Mouse (Mus musculus): ENCODE measurements around the gene Farp1. TPM values are rescaled to one million over a fixed set of nuclear protein-coding genes. Genes with fewer than 3 reads are reported as not detected.

Farp1 gene
- total and polyA plus RNA-seq, 3 experiments: 0.01 to 0.27 TPM; not detected in 1

DNA sequence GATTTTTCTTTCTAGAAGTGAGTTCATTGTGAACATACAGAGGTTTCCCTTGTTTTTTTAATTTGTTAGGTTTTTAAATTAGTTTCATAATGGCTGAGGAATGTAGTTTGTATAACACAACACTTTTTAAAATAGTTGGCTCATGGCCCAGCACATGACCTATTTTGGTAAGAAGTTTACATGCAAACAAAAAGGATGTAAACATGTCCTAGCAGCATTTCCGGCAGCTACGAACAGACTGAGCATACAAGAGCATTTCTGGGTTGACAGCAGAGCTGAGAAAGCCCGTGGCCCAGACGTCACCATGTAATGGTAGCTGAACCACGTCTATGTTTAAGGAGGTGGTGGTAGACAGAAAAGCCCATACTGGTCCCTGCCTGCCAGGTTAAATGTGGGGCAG is 180.8 kb downstream of the Farp1 start:
- Histone ChIP-seq H3K9me3 (replicated peaks) (peaks cover 28% of the 10 kb centered on the region), H3K27me3 (ENCODE audit: insufficient read depth, low read length) (no peaks in the 10 kb centered on the region), H3K4me1 (ENCODE audit: insufficient read depth, low read depth, low read length) (no peaks in the 10 kb centered on the region), H3K4me3 (ENCODE audit: low read depth, low read length) (no peak overlapping the region), H3K36me3 (replicated peaks) (no peaks in the 10 kb centered on the region)
- ATAC-seq (ENCODE audit: extremely low read depth, insufficient number of reproducible peaks, low FRiP score, poor library complexity, severe bottlenecking): no peak
- TF ChIP-seq GATA1 (IDR thresholded peaks at IDR 0.05; ENCODE audit: borderline replicate concordance, low read length): no peak
- no peak for TF ChIP-seq TAL1 (conservative IDR thresholded peaks at IDR 0.05; ENCODE audit: low read depth, low read length)
- no peak for TF ChIP-seq POLR2AphosphoS5 (IDR thresholded peaks at IDR 0.05; ENCODE audit: insufficient replicate concordance, low read depth, low read length)
- TF ChIP-seq CTCF (IDR thresholded peaks at IDR 0.05; ENCODE audit: low read depth, low read length): no peak
- TF ChIP-seq GATA2 (IDR thresholded peaks at IDR 0.05; ENCODE audit: borderline replicate concordance, low read depth, low read length): no peak
- no peak for DNase-seq (ENCODE audit: low spot score)

DNA sequence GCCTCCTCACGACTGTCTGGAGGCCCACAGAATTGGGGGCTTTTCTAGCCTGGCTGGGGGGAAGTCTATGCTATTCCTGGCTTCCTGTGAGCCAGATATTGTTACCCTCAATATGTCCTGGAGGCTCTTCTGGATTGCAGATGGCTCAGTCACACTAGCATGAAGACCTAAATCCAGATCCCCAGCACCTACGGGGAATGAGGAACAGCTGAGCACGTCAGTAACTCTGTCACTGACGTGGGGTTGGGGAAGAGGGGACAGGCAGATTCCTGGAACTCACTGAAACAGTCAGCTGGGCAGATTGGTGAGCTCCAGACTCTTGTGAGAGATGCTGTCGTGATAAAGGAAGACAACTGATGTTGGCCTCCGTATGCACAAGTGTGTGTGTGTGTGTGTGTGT is 181.7 kb downstream of the Farp1 start:
- Histone ChIP-seq H3K9me3 (replicated peaks) (peaks cover 34% of the 10 kb centered on the region), H3K4me3 (ENCODE audit: low read depth, low read length) (no peak overlapping the region), H3K36me3 (replicated peaks) (no peaks in the 10 kb centered on the region), H3K4me1 (ENCODE audit: insufficient read depth, low read depth, low read length) (no peaks in the 10 kb centered on the region), H3K27me3 (ENCODE audit: insufficient read depth, low read length) (no peaks in the 10 kb centered on the region)
- DNase-seq (ENCODE audit: low spot score) (no peak), ATAC-seq (ENCODE audit: extremely low read depth, insufficient number of reproducible peaks, low FRiP score, poor library complexity, severe bottlenecking) (no peak)
- TF ChIP-seq CTCF (IDR thresholded peaks at IDR 0.05; ENCODE audit: low read depth, low read length) (no peak), GATA2 (IDR thresholded peaks at IDR 0.05; ENCODE audit: borderline replicate concordance, low read depth, low read length) (no peak), POLR2AphosphoS5 (IDR thresholded peaks at IDR 0.05; ENCODE audit: insufficient replicate concordance, low read depth, low read length) (no peak), TAL1 (conservative IDR thresholded peaks at IDR 0.05; ENCODE audit: low read depth, low read length) (no peak), GATA1 (IDR thresholded peaks at IDR 0.05; ENCODE audit: borderline replicate concordance, low read length) (no peak)

DNA sequence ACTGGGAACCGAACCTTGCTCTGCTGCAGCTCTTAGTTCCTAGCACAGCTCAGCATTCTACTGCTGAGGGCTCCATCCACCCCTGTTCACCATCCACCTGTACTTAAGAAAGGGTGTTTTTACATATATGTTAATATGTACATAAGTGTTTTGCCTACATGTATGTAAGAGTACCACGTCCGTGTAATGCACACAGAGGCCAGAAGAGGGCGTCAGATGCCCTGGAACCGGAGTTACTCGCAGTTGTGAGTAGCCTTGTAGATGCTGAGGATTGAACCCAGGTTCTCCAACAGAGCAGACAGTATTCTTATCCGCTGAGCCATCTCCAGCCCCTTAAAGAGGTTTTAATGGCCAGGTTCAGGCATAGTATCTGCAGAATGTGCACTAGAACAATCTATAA is 183.6 kb downstream of the Farp1 start:
- H3K27me3 ChIP-seq (ENCODE audit: insufficient read depth, low read length): no peaks in the 10 kb centered on the region
- DNase-seq (ENCODE audit: low spot score): no peak

DNA sequence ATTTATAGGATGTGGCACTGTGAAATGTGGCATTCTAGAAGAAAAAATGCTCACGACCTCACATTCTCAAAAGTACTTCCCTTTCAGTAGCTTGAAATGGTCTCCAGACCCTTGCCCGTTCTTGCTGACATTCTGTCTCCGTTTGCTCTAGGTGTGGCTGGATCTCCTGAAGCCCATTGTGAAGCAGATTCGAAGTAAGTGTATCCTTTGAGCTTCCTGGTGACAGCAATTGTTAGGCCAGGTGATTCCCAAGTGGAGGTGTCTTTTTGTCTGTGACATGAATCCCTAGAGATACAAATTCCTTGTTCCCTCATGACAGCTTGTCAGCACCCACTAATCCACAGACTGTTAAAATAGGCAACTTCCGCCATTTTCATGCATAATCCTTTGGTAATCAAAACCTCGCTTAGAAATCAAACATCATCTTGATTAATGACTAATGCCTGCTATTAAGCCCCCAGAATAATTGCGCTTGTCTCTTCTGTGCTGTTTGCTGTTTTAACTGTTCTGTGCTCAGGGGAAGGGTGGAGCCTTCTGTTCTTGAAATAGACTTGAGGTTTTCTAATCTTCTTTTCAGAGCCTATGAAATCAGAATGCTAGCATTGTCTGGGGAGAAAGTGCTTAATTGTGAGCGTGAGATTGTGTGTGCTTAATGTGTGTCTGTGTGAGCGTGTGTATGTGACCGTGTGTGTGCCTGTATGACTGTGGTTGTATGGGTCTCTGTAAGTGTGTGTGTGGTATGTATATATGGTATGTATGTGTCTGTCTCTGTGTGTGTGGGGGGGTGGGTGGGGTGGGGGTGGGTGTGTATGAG is 184.4 kb downstream of the Farp1 start:
- no peak for DNase-seq (ENCODE audit: low spot score)
- no peaks in the 10 kb centered on the region for H3K27me3 ChIP-seq (ENCODE audit: insufficient read depth, low read length)
- no peak for TF ChIP-seq POLR2AphosphoS5 (IDR thresholded peaks at IDR 0.05; ENCODE audit: insufficient replicate concordance, low read depth, low read length)
- TF ChIP-seq GATA2 (IDR thresholded peaks at IDR 0.05; ENCODE audit: borderline replicate concordance, low read depth, low read length): no peak
- no peak for TF ChIP-seq TAL1 (conservative IDR thresholded peaks at IDR 0.05; ENCODE audit: low read depth, low read length)
- TF ChIP-seq CTCF (IDR thresholded peaks at IDR 0.05; ENCODE audit: low read depth, low read length): no peak
- no peak for TF ChIP-seq GATA1 (IDR thresholded peaks at IDR 0.05; ENCODE audit: borderline replicate concordance, low read length)
- no peak overlapping the region for H3K4me3 ChIP-seq (ENCODE audit: low read depth, low read length)
- ATAC-seq (ENCODE audit: extremely low read depth, insufficient number of reproducible peaks, low FRiP score, poor library complexity, severe bottlenecking): no peak
- H3K9me3 ChIP-seq (replicated peaks): peaks cover 23% of the 10 kb centered on the region
- H3K4me1 ChIP-seq (ENCODE audit: insufficient read depth, low read depth, low read length): no peaks in the 10 kb centered on the region
- H3K36me3 ChIP-seq (replicated peaks): no peaks in the 10 kb centered on the region

More for the DNA sequence above, 183.6 kb downstream of the Farp1 start:
- Histone ChIP-seq H3K36me3 (replicated peaks) (no peaks in the 10 kb centered on the region), H3K9me3 (replicated peaks) (peaks cover 24% of the 10 kb centered on the region), H3K4me3 (ENCODE audit: low read depth, low read length) (no peak overlapping the region), H3K4me1 (ENCODE audit: insufficient read depth, low read depth, low read length) (no peaks in the 10 kb centered on the region)
- no peak for ATAC-seq (ENCODE audit: extremely low read depth, insufficient number of reproducible peaks, low FRiP score, poor library complexity, severe bottlenecking)
- TF ChIP-seq GATA2 (IDR thresholded peaks at IDR 0.05; ENCODE audit: borderline replicate concordance, low read depth, low read length) (no peak), CTCF (IDR thresholded peaks at IDR 0.05; ENCODE audit: low read depth, low read length) (no peak), GATA1 (IDR thresholded peaks at IDR 0.05; ENCODE audit: borderline replicate concordance, low read length) (no peak), POLR2AphosphoS5 (IDR thresholded peaks at IDR 0.05; ENCODE audit: insufficient replicate concordance, low read depth, low read length) (no peak), TAL1 (conservative IDR thresholded peaks at IDR 0.05; ENCODE audit: low read depth, low read length) (no peak)

DNA sequence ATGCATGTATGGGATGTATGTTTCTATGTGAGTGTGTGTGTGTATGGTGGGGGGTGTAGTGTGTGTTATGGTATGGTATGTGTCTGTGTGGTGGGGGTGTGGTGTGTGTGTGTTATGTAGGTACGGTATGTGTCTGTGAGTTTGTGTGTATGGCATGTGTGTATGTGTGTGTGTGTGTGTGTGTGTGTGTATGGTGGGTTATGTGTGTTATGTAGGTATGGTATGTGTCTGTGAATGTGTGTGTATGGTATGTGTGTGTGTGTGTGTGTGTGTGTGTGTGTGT is 185.0 kb downstream of the Farp1 start:
- H3K27me3 ChIP-seq (ENCODE audit: insufficient read depth, low read length): no peaks in the 10 kb centered on the region
- no peaks in the 10 kb centered on the region for H3K36me3 ChIP-seq (replicated peaks)
- no peak overlapping the region for H3K4me3 ChIP-seq (ENCODE audit: low read depth, low read length)
- ATAC-seq (ENCODE audit: extremely low read depth, insufficient number of reproducible peaks, low FRiP score, poor library complexity, severe bottlenecking) (no peak), DNase-seq (ENCODE audit: low spot score) (no peak)
- no peaks in the 10 kb centered on the region for H3K4me1 ChIP-seq (ENCODE audit: insufficient read depth, low read depth, low read length)
- H3K9me3 ChIP-seq (replicated peaks): peaks cover 22% of the 10 kb centered on the region
- TF ChIP-seq TAL1 (conservative IDR thresholded peaks at IDR 0.05; ENCODE audit: low read depth, low read length) (no peak), POLR2AphosphoS5 (IDR thresholded peaks at IDR 0.05; ENCODE audit: insufficient replicate concordance, low read depth, low read length) (no peak), GATA2 (IDR thresholded peaks at IDR 0.05; ENCODE audit: borderline replicate concordance, low read depth, low read length) (no peak)

DNA sequence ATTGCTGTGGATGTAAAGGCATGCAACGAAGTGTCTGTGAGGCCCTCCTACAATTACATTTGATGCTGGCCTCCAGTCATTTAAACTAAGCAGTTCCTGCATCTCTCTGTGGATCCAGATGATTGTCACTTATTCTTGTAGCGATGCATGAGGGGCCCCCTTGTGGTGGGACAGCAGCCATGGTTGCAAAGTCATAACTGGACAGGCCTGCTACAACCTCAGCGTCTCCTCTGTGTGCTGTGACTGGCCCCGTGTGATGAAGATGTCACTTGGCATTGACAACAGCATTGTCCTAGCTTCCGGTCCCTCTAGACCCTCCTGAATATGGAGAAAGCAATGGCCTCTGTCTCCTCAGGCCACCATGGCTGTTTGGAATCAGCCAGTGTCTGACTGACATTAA is 185.7 kb downstream of the Farp1 start:
- DNase-seq (ENCODE audit: low spot score) (no peak), ATAC-seq (ENCODE audit: extremely low read depth, insufficient number of reproducible peaks, low FRiP score, poor library complexity, severe bottlenecking) (no peak)

More for the DNA sequence above, 185.7 kb downstream of the Farp1 start:
- Histone ChIP-seq H3K27me3 (ENCODE audit: insufficient read depth, low read length) (no peaks in the 10 kb centered on the region), H3K9me3 (replicated peaks) (peaks cover 21% of the 10 kb centered on the region), H3K4me1 (ENCODE audit: insufficient read depth, low read depth, low read length) (no peaks in the 10 kb centered on the region), H3K36me3 (replicated peaks) (no peaks in the 10 kb centered on the region), H3K4me3 (ENCODE audit: low read depth, low read length) (no peak overlapping the region)
- no peak for TF ChIP-seq GATA2 (IDR thresholded peaks at IDR 0.05; ENCODE audit: borderline replicate concordance, low read depth, low read length)
- no peak for TF ChIP-seq GATA1 (IDR thresholded peaks at IDR 0.05; ENCODE audit: borderline replicate concordance, low read length)

Data from G1E (cell line).